Mouse (Mus musculus) right cerebral cortex, postnatal 25 days (tissue): ENCODE data around the gene Gper1.

Source experiments
- DNase-seq: peaks from one replicate; pipeline ENCODE4 v3.0.0; 2022

The Gper1 gene

DNA sequence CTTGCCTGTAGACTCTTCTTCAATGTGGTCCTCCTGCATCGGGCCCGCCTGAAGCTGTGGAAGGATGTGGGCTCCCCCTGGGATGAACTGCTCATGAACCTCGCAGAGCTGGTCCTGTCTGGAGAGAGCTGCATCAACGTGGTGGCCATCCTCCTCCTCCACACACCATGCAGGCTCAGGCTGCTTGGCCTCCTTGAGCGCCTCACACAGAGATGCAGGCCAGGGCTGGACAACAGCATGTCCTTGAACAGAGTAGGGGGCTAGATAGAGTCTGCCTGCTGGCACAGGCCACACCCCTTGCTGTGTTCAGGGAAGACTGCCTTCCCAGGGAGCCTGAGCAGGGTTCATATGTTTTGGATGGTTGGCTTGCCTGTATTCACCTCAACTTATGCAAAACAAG lies 8.0 kb upstream of the Gper1 start:
- DNase-seq, result no peak

DNA sequence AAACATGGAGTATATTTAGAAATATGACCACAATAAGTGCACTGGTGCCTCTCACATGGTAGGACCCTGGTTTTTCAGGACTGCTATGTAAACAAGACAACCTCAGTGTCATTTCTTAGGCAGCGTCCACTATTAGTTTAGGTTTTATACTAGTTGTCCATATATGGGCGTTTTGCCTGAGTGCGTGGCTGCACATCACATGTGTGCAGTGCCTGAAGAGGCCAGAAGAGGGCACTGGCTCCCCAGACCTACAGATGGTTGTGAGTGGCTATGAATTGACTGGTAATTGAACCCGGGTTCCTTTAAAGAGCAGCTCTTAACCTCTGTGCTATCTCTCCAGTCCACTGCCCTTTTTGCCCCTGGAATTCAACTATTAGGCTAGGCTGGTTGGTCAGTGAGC lies 6.0 kb upstream of the Gper1 start:
- DNase-seq, result no peak

DNA sequence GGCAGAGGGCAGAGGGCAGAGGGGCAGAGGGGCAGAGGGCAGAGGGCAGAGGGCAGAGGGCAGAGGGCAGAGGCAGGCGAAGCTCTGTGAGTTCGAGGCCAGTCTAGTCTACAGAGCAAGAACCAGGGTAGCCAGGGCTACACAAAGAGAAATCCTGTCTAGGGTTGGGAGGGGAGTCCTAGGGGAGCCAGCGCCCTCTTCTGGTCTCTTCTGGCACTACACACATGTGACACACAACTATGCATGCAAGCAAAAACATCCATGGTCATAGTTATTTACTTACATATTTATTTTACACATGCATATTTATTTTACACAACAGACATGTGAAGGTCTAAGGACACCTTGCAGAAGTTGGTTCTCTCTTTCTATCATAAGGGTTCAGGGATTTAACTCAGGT lies 5.5 kb upstream of the Gper1 start:
- no peak for DNase-seq

DNA sequence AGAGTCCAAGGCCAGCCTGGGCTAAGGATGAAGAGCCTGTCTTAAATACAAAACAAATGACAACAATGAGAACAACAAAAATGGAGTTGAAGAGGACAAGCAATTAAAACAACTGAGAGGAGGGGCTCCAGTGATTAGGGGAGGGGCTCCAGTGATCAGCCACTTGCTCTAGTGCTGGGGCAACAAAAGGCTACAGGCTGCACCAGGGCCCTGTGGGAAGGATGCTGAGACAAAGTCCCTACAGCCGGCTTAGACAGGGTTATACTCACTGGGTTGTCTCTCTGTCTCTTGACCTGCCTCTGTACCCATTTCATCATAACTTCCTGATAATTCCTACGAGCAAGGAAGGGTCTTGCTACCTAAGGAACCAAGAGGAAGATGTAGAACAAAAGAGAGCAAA lies 4.8 kb upstream of the Gper1 start:
- DNase-seq, result no peak

DNA sequence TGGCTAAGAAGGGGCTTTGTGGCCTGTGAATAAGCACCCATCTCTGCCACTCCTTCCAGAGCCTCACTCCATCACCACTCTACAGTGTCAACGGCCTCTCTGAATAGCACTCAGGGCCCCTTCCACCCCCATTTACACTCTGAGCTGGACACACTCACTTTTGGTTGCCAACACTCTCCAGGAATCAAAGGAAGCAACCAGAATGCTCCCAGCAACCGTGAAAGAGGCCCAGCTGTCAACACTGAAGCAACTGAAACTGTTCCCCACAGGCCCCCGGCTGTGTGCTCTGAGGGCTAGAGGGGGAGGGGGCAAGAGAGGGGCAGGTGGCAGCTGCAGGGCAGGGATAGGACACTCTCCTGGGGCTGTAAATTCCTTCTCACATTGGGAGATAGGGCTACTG lies 4.3 kb upstream of the Gper1 start:
- DNase-seq, result no peak

DNA sequence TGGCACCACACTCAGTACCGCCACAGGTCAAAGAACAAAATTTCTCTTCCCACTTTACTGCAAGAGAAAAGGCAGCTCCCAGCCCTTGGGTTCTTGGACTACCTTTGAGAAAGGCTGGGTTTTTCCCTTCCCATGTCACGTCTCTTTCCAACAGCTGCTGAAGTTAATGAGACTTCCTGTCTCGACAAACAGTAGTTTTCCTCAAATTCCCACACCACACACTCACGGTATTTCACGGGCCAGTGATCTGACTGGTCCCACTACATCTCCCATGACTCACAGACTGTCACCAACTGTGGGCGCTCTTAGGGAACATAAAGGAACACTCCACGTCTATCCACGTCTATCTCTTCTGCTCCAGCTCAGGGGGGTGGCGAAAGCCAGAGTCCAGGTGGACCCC lies 2.2 kb downstream of the Gper1 start:
- DNase-seq, result no peak

DNA sequence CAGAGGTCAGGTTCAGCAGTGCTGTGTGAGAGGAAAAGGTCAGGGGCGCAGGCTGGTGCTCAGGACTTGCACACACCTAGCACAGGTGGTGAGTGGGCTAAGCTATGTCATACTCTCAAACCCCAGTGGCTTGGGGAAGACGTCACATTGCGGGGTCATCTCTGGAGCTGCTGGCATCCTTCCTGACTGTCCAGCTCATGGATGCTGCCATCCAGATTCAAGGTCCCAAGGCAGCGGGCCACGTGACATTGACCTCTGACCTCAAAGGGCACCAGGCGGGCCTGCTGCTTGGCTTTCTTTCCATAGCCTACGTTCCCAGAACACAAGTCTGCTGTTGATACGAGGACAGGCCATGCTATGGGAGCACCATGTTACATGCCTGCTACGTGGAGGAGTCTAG lies 4.0 kb downstream of the Gper1 start:
- DNase-seq, result no peak

DNA sequence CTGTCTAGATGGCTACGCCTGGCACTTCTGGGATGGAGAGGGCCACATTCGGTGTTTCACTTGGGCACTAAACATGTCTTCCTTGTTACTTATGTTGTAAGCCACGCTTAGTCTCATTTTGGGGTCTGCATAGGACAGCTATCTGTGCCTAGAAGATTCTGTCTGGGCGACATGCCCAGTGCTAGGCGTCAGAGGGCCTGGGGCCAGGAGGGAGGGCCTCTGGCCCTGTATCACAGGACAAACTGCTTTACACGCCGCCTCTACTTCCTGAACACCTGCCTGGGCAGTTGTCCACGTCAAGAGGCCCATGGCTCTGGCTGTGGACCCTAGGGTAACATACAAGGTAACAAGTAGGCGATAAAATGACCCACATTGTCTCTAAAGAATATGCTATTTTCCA lies 5.0 kb downstream of the Gper1 start:
- DNase-seq, result no peak

DNA sequence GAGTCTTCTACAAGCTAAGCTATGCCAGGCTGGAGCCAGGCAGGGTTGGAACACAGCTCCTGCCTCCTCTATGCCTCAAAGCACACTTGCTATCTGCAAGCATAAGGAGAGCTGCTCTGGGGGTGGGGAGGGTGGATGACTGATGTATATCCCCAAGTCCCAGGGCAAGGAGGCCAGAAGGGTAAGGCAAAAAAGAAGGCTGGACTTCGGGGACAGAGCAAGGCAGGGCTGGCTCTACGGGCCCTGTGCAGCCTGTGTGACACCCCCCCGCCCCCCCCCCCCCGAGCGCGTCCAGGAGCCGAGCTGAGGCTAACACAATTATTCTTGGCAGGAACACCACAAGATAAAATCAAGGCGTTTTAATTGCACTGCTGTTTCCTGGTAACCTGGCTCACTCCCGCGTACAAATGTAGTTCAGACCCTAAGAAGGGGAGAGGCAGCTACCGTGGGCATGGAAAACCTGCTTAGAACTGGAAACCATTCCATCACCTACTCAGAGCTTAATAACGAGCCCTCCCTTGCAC lies 6.9 kb downstream of the Gper1 start:
- no peak for DNase-seq

DNA sequence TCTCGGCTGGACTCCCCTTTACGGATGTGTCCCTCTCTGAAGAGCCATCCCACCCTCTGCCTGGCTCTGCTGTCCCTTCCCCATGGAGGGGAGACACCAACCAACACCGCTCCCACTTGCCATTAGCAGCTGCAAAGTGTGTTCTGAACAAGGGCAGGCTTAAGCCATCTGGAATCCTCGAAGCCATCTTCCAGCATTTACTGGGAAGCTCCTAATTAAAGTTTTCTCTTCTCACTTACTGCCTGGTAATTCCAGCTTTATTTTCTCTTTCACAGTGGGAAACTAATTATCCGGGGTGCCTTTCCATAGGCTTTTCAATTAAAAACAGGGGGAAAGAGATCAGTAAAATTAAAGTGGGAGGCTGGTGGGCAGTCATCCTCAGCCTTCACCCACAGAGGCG lies 9.4 kb downstream of the Gper1 start:
- DNase-seq, result no peak

DNA sequence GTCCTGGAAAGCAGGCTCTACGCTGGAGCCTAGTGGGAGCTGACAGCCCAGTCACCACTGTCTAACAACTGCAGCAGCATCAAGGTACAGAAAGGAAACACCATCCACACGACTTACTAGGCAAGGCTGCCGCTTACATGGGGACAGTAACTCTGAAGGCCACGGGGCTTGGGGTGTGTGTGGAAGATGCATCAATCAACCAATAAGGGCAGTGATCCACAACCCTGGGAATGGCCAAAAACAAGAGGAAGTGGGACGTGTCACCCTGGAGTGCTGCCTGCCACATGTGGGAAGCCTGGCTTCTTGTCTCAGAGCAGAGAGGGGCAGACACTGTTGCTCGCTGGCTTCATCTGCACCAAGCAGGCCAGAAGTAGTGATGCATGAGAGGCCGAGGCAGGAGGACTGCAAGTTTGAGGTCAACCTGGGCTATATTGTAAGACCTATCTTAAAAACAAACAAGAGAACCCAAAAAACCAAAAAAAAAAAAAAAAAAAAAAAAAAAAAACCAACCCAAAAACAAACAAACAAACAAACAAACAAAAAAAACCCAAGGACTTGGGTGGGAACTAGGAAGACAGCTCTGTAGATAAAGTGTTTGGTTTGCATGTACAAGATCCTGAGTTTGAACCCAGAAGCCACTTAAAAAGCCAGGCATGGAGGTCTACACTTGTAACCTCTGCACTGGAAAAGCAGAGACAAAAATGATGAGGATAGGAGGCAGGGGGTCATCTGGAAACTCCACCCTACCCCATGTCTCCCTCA lies 10.0 kb downstream of the Gper1 start:
- DNase-seq, result no peak

DNA sequence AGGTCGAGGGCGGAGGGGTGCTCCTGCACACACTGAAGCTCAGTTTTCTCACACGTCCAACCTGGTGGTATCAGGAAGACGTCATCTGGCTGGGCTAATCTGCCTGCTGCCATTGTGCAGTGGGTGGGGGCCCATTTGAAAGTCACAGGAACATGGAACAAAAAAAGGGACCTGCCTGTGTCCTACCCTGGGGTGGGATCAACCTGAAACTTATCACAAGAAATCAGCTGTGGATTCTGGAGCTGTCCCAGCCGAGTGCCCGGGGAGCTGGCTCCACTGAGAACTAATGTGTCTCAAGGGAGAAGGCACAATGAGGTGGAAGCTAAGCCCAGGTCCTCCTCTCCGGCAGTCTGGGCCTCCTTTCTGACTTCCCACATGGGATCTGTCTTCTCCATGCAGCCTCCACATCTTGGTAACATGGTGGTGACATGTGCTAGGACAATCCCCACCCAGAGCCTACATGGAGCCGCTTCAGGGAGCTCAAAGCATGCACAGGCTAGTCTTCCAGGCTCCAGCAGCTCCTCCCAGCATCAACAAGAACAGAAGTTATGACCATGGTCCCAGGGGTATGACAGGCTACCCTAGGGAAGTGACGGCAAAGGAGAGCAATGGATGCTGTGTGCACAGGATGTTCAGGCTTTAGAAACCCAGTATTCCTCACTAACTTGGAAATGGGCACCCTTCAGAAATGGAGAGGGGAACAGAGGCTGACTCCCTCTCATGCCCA lies 11.1 kb downstream of the Gper1 start:
- DNase-seq, result no peak

DNA sequence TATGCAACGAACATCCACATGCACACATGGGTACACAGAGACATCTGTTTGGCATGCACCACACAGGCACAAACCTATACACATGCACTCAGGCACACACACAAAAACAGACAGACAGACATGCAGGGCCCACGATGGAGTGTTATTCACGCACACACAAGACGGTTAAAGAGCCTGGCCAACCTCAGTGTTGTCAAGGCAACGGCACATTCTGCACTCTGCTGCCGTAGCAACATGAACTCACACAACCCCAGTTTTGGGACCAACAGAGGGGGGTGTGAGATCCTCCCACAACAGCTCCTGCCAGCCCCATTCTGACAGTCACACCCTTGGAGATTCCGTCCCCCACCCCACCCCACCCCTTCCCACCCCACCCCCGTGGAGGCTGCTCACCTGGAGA lies 12.0 kb downstream of the Gper1 start:
- peak; percentile 72 for DNase-seq

DNA sequence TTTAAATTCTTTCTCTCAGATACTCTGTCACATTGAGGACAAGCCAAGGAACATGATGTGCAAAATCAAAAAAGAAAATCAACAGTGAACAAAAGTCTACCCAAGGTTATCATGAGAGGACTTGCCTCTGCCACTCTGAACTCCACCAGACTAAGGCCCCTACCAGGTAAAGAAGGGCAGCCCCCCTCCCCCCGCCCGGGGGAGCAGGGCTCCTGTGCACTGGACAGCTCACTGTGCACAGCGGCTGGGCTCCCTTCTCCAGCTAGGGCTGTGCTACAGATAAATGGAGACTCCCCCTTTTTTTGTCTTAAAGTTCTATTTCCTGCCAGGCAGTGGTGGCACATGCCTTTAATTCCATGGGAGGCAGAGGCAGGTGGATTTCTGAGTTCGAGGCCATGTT lies 14.8 kb downstream of the Gper1 start:
- DNase-seq, result no peak

DNA sequence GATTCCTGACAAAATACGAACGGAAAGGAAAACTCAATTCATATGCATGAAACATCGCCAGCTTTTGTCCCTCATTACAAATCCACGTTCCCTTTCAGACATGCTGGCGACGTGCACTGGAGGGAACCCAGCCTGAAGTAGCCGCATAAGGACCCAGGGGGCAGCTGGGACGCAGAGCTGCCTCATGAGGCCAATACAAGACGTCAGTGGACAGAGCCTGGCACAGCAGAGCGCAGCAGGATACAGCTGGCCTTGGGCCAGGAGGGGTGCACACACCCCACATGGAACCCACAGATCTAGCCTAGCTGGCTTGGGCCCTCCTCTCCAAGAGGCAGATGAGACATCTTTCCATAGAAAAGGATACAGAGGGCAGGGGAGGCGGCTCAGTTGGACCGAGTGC lies 15.5 kb downstream of the Gper1 start:
- DNase-seq, result no peak

DNA sequence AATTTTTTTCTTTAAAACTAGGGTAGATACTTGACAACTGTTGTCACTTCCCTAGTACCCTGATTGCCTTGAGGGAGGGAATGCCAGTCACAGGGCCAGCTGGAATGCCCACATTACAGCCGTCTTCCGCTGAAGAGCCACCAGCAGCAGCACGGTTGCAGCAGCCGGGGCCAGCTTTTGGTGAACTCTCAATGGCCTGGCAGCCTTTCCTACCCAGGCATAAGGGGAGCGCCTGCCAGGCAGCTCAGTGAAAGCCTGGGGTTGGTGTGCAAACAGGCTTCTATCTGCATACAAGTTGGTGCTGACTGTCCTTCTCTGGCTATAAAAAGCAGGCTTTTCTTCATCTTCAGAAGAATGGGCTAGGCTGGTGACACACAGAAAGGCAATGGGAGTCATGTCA lies 17.5 kb downstream of the Gper1 start:
- no peak for DNase-seq

DNA sequence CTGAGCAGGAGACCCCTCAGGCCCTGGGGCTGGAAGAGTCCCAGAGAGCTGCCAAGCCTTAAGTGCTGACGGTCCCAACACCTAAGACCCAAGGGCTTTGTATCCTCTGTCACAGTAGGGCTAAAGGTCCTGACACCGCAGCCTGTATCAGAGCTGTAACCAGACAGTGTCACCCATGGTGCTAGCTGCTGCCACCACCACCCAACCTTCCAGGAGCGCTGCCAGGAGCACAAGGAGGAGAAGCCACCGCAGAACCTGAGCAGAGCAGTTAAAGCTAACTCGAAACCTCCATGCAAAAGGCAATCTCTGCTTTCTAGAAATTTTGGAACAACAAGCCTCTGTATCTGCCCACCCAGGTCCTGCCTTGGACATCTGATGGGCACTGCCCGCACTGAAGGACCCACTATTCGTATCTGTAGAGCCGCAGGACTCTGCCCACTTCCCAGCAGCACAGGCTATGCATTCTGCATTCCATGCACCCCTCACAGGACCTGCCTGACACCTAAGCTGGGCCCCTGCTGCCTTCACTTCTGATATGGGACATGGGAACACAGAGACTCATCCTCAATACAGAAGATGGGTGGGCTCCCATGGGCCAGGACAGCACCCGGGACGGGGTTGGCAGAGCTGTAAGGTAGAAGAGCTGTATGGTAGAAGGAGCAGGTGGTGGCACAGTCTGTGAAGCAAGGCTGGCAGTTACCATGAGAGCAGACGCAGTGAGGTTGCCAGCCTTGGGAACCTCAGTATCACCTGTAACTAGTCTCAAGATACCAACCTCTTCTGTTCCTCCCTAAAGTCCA lies 18.2 kb downstream of the Gper1 start:
- DNase-seq, result no peak

DNA sequence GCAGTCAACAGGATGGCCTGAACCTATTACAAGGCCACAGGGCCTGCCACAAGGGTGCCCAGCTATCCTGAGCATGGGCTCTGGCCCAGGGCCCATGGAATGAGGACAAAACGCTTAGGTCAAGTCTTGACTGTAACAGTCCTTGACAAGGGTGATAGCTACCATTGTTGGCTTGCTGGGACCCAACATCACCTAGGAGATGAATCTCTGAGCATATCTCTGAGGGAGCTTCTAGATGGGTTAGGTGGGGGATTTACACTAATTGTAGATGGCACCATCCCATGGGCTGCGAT lies 18.7 kb downstream of the Gper1 start:
- no peak for DNase-seq

DNA sequence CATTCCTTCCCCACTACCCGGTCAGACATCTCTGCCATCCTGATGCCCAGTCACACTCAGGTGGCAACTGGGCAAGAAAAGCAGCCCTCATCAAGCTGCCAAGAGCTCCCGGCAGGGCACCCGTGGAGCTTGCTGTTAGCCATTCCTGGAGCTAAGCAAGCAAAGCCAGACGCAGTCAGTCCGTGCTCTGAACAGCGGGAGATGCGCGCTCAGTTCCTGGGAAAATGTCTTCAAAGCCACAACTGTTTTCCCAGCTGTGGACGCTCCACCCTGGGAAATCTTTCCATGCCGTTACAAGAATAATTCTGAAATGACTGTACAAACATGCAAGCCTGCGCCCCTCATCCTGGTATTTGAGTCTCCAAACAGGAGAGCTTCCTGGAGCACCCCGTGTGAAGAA lies 19.5 kb downstream of the Gper1 start:
- DNase-seq, result no peak

DNA sequence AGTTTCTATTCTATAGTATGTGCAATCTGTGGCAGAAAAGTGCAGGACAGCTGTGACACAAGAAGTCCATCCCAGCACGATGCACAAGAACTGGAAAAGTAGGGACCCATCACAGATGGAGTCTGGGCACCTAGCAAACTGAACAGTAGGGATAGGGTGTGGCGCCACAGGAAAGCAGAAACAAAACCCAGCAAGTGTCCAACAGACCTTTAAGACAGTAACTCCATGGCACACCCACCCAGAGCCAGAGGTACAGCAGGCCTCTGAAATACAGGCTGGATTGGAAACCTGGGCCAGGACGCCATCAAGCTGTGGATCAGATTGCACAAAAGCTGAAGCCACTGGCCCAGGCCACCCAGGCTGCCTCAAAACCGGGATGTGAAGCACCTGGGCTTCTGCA lies 20.0 kb downstream of the Gper1 start:
- DNase-seq, result no peak

DNA sequence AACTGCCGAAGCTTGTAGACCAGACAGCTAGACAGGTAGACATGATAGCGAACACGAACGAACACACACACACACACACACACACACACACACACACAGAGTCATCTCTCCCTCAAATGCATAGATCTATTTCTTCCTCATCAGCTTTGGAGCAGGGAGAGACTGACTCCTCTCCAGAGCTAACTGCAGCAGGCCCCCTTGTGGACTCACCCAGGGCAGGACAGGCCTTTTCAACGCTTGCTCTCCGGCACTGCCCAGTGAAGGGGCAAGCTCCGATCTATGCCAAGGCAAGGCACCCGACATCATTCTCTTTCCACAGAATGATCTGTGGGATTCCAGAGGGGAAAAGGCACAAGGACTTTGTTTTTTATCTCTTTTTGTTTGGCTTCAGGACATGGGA lies 22.3 kb downstream of the Gper1 start:
- no peak for DNase-seq

DNA sequence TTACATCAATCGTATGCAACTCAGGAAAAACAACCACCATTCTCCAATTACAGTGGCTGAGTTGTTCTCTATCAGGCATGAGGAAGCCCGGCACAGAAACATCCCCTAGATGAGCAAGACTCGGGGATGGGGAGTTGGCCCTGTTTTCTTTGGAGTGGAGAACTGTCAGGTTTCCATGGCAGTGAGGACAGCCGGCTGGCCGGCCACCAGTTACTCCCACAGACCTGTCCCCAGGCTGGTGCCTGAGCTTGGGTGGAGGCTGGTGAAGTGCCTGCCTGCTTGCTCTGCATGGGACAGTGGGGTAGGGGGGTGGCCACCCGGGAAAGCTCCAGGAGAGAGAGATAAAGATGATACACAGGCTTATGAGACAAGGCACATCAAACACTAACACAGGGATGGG lies 25.1 kb downstream of the Gper1 start:
- DNase-seq, result peak; percentile 61

DNA sequence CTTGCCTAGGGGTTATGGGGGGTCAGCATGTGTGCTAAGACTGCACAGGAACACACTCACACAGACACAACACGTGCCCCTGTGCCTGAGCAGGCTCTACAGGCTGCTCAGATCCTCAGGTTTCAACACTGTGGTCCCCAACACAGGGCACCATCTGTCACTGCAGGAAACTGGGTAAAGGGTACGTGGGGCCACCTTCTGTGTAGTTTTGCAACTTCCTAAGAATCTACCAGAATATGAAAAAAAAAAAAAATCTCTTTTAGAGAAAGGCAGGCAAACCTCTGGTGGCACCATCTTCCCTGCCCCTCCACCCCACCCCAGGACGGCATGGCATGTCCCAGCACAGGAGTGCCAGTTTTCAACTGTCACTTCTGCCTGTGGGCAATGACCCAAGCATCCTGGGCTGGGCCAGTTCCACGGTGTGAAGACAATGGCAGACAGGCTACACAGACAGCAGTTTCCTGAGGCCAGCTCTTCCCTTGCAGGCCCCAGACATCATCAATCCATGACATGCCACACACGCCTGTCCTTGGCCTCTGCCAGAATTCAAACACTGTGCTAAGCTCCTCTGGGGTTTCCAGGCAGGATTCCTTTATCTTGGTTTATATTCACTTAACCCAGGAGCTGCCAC lies 26.3 kb downstream of the Gper1 start:
- no peak for DNase-seq

DNA sequence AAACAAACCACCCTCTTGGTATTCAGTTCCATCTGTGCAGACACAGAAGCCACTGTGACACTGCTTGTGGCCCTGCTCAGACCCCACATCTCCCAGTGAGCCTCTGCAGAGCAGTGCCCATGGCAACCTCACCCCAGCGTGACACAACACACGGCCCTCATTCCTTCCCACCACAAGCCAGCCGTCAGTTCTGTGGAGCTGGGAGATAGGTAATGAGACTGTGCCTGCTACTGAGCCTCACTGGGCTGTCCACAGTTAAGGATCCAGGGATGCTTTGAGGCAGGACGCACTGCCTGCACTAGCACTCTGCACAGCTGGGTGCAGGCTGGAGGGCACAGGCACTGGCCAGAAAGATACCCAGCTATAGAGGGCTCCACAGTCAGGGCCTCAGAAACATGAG lies 27.0 kb downstream of the Gper1 start:
- no peak for DNase-seq
